Mouse (Mus musculus) hindbrain, postnatal 0 days (tissue): ENCODE measurements at regions not wholly inside any gene's neighbourhood (a gene's known extent, or its start where the extent isn't known, plus 50 kb on each side); places are given as distances from the start of the nearest gene placed in this dataset.

Source experiments
- ATAC-seq: fragments of 200-750 bp; cut with Nextera tagmentation; 2 replicates; pipeline ENCODE4 v1.8.0; 2017; ENCODE audit warnings: mild to moderate bottlenecking, moderate TSS enrichment, moderate library complexity
- DNase-seq: peaks from one replicate; pipeline ENCODE4 v3.0.0-alpha.2; 2015; ENCODE audit warnings: low spot score
- H3K27ac ChIP-seq: fragments of 300-500 bp; sonication (generic); 2 replicates; pipeline ENCODE4 v1.5.1; 2014; ENCODE audit warnings: mild to moderate bottlenecking
- H3K27me3 ChIP-seq: fragments of 300-500 bp; sonication (generic); 2 replicates; pipeline ENCODE4 v1.6.1; 2014; ENCODE audit warnings: low read length, mixed read lengths; ENCODE audit not compliant: insufficient read depth
- H3K36me3 ChIP-seq: fragments of 300-500 bp; sonication (generic); 2 replicates; pipeline ENCODE4 v1.6.1; 2014; ENCODE audit warnings: low read length, mixed read lengths; ENCODE audit not compliant: insufficient read depth
- H3K4me1 ChIP-seq: fragments of 300-500 bp; sonication (generic); 2 replicates; pipeline ENCODE4 v1.6.1; 2014; ENCODE audit warnings: antibody characterized with exemption, low read length, mixed read lengths; ENCODE audit not compliant: insufficient read depth
- H3K4me2 ChIP-seq: fragments of 300-500 bp; sonication (generic); 2 replicates; pipeline ENCODE4 v1.6.1; 2014; ENCODE audit warnings: low read depth, mild to moderate bottlenecking, low read length, moderate library complexity, mixed read lengths
- H3K4me3 ChIP-seq: fragments of 300-500 bp; sonication (generic); 2 replicates; pipeline ENCODE4 v1.5.1; 2014; ENCODE audit warnings: low read length
- H3K9ac ChIP-seq: fragments of 300-500 bp; sonication (generic); replicated peaks from 2 replicates; pipeline ENCODE4 v1.6.1; 2014; ENCODE audit warnings: mild to moderate bottlenecking, low read length, moderate library complexity, mixed read lengths
- H3K9me3 ChIP-seq: fragments of 300-500 bp; sonication (generic); 2 replicates; pipeline ENCODE4 v1.6.1; 2016; ENCODE audit warnings: low read length, mixed read lengths
- CTCF ChIP-seq: IDR thresholded peaks from 2 replicates; pipeline ENCODE4 v1.5.1; 2016; ENCODE audit warnings: antibody characterized with exemption, control low read depth, low read depth
- WGBS: fragments of 180-500 bp; shearing (Covaris S2); extraction: QIAGEN DNeasy Blood & Tissue Kit; methylation state at CpG from one replicate; pipeline ENCODE4 v1.1.7; 2014; 5-methylcytosine and 5-hydroxymethylcytosine counted together

DNA sequence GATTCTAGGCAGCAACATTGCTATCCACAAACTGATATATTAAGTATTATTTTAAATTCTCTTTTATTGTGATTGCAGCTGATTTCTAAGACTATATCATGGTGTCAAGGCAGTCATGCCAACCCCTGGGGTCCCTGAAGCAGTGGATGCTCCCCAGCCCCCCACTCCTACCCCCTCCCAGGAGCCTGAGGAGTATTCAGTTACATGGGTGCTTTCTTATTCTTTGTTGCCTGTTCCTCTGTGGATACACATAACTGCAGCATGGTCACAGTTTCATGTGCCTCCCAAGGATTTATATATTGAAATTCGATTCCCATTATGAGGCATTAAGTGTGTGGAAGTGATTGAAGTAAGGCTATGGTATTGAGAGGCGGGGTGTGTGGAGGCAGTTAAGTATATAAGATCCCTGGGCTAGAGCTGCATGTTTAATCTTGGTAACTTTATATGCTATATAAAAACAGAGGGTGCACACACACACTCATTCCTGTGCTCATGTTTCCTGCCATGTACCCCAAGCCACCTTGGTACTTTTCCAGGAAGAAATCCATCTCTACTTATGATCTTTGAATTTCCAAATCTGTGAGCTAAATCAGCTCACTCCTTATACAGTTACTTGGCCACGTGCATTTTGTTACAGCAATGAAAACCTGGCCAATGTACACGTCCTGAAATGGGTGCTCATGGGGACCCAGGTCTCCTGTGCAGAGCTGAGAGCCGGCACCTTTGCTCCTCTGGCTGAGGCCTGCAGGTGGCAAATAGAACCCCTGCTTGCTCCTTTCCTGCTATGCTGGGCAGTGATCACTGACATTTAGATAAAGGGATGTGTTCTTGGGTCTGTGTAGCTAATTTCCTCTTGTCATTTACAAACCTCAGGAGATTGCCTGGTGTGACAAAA lies 259.0 kb downstream of the Nek10 start:
- Histone ChIP-seq H3K4me1 (no peaks in the 10 kb centered on the region), H3K4me3 (no peak overlapping the region), H3K9me3 (no peaks in the 10 kb centered on the region), H3K27ac (no peak overlapping the region), H3K27me3 (no peaks in the 10 kb centered on the region), H3K36me3 (no peaks in the 10 kb centered on the region), H3K4me2 (no peak overlapping the region), H3K9ac (no peak overlapping the region)
- WGBS = 70% methylated on average over 5 of the region's 5 CpGs
- no peak for TF ChIP-seq CTCF
- ATAC-seq = no peak; the same call in 1 of the 2 replicates
- no peak for DNase-seq

DNA sequence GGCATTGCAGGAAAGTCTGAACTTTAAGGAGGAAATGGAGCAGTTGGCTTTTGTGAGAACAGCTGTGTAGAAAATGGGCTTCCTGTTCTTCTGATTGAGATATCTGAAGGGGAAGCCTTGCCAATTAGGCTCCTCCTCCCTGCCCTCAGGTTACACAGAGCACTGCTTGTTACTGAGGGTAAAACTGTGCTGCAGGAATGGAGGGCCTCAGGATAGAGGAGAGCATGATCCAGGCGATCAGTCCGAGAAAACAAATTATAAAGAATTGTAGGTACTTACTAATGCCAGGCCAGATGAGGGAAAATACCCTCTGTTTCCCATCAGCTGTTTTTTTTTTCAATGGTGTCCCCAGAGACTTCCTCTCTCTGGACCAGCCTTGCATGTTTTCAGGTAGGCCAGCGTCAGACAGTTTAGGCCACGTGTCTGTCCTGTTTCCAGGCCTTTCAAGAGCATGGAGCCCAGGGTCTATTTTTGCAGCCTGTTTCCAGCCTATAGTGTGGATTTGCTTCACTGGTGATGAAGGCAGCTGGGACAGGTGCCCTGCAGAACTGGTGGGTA lies 259.7 kb downstream of the Nek10 start:
- no peak overlapping the region for H3K9ac ChIP-seq
- no peak for TF ChIP-seq CTCF
- H3K36me3 ChIP-seq = no peaks in the 10 kb centered on the region
- H3K27ac ChIP-seq = no peak overlapping the region
- WGBS = 63% methylated on average over 4 of the region's 4 CpGs
- no peaks in the 10 kb centered on the region for H3K27me3 ChIP-seq
- H3K4me3 ChIP-seq = no peak overlapping the region
- no peaks in the 10 kb centered on the region for H3K9me3 ChIP-seq
- H3K4me2 ChIP-seq = no peak overlapping the region
- no peaks in the 10 kb centered on the region for H3K4me1 ChIP-seq
- DNase-seq (no peak), ATAC-seq (peak; percentile 24; the same call in 1 of the 2 replicates)

DNA sequence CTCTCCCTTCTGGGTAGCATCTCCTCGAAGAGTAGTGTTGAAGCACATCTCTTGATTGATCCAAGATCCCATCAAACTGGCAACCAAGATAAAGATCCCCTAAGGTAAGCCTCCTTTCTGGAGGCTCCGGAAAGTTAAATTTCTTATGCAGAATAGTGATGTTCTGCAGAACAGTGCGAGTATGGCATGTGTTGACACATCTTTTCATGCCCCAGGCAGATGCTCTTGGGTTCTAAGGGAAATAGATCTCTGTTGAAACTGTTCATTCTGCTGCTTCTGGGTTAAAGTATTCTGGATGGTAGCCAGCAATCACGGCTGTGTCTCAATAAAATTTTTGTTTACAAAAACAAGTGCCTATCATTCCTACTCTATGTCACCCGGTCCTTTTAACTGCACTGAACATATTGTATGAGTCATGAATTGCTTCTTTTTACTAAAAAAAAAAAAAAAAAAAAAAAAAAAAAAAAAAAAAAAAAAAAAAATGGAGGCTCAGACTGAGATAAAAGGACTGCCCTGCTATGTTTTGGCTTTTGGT lies 261.8 kb downstream of the Nek10 start:
- no peak overlapping the region for H3K27ac ChIP-seq
- TF ChIP-seq CTCF = no peak

GRCm38 (mm10) chr14:15075877-15076276 lies 272.7 kb downstream of the Nek10 start:
- no peak overlapping the region for H3K4me2 ChIP-seq
- no peaks in the 10 kb centered on the region for H3K4me1 ChIP-seq
- no peak overlapping the region for H3K9ac ChIP-seq
- H3K27ac ChIP-seq = no peak overlapping the region
- TF ChIP-seq CTCF = no peak
- WGBS = 39% methylated on average over 3 of the region's 3 CpGs
- H3K36me3 ChIP-seq = no peaks in the 10 kb centered on the region
- H3K4me3 ChIP-seq = no peak overlapping the region
- no peaks in the 10 kb centered on the region for H3K9me3 ChIP-seq
- no peaks in the 10 kb centered on the region for H3K27me3 ChIP-seq
- no peak for DNase-seq
- ATAC-seq = no peak

More for the DNA sequence above, 261.8 kb downstream of the Nek10 start:
- Histone ChIP-seq H3K4me2 (no peak overlapping the region), H3K4me1 (no peaks in the 10 kb centered on the region), H3K9ac (no peak overlapping the region), H3K4me3 (no peak overlapping the region), H3K27me3 (no peaks in the 10 kb centered on the region), H3K9me3 (no peaks in the 10 kb centered on the region), H3K36me3 (no peaks in the 10 kb centered on the region)
- DNase-seq (no peak), ATAC-seq (no peak)
- 59% methylated on average over 5 of the region's 5 CpGs for WGBS

- DNase-seq (no peak), ATAC-seq (no peak)
- H3K4me1 ChIP-seq = no peaks in the 10 kb centered on the region
- no peaks in the 10 kb centered on the region for H3K9me3 ChIP-seq
- H3K36me3 ChIP-seq = no peaks in the 10 kb centered on the region
- no peak overlapping the region for H3K27ac ChIP-seq
- WGBS = 82% methylated on average over 2 of the region's 2 CpGs
- no peaks in the 10 kb centered on the region for H3K27me3 ChIP-seq
- TF ChIP-seq CTCF = no peak
- H3K9ac ChIP-seq = no peak overlapping the region
- H3K4me3 ChIP-seq = no peak overlapping the region
- no peak overlapping the region for H3K4me2 ChIP-seq
These were observed 279.7 kb downstream of the Nek10 start for GRCm38 (mm10) chr14:15082889-15083288.

GRCm38 (mm10) chr14:15083812-15084211 lies 280.6 kb downstream of the Nek10 start:
- TF ChIP-seq CTCF = no peak
- WGBS = 52% methylated on average over 1 of the region's 1 CpGs

DNA sequence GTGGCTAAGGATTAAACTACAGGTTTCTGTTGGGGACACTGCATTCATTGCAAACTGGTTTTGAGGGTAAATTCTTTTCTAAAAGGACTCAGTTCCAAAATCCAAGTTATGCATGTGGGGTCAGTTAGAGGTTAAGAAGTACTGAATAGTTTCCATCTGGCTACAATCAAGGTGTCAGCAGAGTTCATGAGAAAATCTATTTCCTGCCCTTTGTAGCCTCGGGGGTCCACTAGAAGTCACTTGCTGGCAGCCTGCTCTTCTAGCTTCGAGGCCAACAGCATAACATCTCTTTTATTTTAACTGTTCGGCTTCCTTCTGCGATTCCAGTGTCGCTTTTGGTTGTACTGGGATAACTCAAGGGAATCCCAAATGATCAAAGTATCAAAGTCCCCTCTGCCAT lies 283.8 kb downstream of the Nek10 start:
- no peak overlapping the region for H3K27ac ChIP-seq
- TF ChIP-seq CTCF = no peak
- WGBS = 79% methylated on average over 5 of the region's 5 CpGs
- H3K36me3 ChIP-seq = no peaks in the 10 kb centered on the region
- no peak overlapping the region for H3K4me3 ChIP-seq
- no peak overlapping the region for H3K4me2 ChIP-seq
- no peaks in the 10 kb centered on the region for H3K27me3 ChIP-seq
- no peaks in the 10 kb centered on the region for H3K9me3 ChIP-seq
- ATAC-seq = no peak
- DNase-seq = no peak
- H3K9ac ChIP-seq = no peak overlapping the region
- H3K4me1 ChIP-seq = no peaks in the 10 kb centered on the region

More at GRCm38 (mm10) chr14:15083812-15084211, 280.6 kb downstream of the Nek10 start:
- Histone ChIP-seq H3K9ac (no peak overlapping the region), H3K27me3 (no peaks in the 10 kb centered on the region), H3K27ac (no peak overlapping the region), H3K4me1 (no peaks in the 10 kb centered on the region), H3K4me2 (no peak overlapping the region), H3K36me3 (no peaks in the 10 kb centered on the region), H3K9me3 (no peaks in the 10 kb centered on the region), H3K4me3 (no peak overlapping the region)
- DNase-seq = no peak
- ATAC-seq = no peak
